Mouse (Mus musculus) bone marrow, adult 2 months (tissue): ENCODE results near the gene Ctu2. TPM values are rescaled to one million over a fixed set of nuclear protein-coding genes. Genes with fewer than 3 reads are reported as not detected.

Experiments used
- H3K27ac ChIP-seq: fragments of 200-500 bp; 2 replicates; pipeline ENCODE4 v1.5.1; 2012; ENCODE audit warnings: low read depth, mild to moderate bottlenecking, control low read depth, inconsistent platforms, low read length; ENCODE audit not compliant: control insufficient read depth, poor library complexity, insufficient read depth
- H3K4me1 ChIP-seq: fragments of 200-500 bp; 2 replicates; pipeline ENCODE4 v1.6.1; 2011; ENCODE audit warnings: low read length; ENCODE audit not compliant: control insufficient read depth, insufficient read depth
- H3K4me3 ChIP-seq: fragments of 200-500 bp; replicated peaks from 2 replicates; pipeline ENCODE3; 2011; ENCODE audit warnings: mild to moderate bottlenecking, low read depth, low read length, control low read depth; ENCODE audit not compliant: control insufficient read depth
- CTCF ChIP-seq: fragments of 200-500 bp; IDR thresholded peaks from 2 replicates; pipeline ENCODE4 v1.5.1; 2011; ENCODE audit warnings: low read length, control low read depth; ENCODE audit not compliant: control insufficient read depth, insufficient read depth
- POLR2A ChIP-seq: fragments of 200-500 bp; IDR thresholded peaks from 2 replicates; pipeline ENCODE4 v1.6.1; 2011; ENCODE audit warnings: low read depth, mild to moderate bottlenecking, control low read depth, low read length, borderline replicate concordance; ENCODE audit not compliant: control insufficient read depth
- WGBS: fragments of 180-500 bp; shearing (Covaris S2); methylation state at CpG from one replicate; pipeline ENCODE4 v1.1.7; 2018; 5-methylcytosine and 5-hydroxymethylcytosine counted together
- polyA plus RNA-seq: library from polyadenylated mRNA; stranded (reverse); fragments of >200 nt; gene quantifications from 2 replicates; pipeline ENCODE4 v1.2.4, GENCODE M21; 2011; ENCODE audit warnings: low replicate concordance; ENCODE audit not compliant: missing spikeins, insufficient read depth, insufficient read length

Gene Ctu2
- polyA plus RNA-seq, 1 experiment: 122 TPM

DNA sequence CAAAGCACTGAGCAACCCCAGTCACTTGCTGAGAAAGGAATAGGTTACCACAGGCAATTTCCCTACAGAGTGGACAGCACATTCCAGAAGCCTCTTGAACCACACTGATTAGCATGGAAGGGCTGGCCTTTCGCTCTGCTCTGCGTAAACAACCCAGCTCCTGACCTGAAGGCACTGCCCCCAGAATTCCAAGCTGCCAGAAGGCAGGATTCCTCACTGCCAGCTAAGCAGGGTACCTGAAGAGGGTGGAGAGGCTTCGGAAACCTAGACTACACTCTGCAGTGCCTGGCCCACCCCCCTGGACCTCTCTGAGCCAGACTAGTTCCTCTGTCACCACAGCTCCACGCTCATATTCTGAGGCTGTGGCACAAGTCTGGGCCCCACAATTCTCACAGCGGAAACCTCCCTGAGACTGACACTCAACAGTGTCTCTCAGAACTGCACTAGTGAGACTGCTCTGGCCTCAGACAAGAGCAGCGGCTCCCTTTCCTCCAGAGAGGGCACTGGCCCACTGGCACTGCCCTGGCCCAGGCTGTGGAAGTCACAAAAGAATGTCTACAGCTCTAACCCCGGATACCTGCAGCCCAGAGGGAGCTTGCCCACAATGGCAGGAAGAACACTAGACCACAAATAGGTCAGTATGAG lies 50.7 kb downstream of the Ctu2 start:
- WGBS: 61% methylated on average over 7 of the region's 7 CpGs
- Histone ChIP-seq H3K27ac (no peak overlapping the region), H3K4me1 (peaks cover 3% of the 10 kb centered on the region; the same call in 1 of the 2 replicates), H3K4me3 (no peak overlapping the region)
- no peak for TF ChIP-seq CTCF
- TF ChIP-seq POLR2A: no peak

DNA sequence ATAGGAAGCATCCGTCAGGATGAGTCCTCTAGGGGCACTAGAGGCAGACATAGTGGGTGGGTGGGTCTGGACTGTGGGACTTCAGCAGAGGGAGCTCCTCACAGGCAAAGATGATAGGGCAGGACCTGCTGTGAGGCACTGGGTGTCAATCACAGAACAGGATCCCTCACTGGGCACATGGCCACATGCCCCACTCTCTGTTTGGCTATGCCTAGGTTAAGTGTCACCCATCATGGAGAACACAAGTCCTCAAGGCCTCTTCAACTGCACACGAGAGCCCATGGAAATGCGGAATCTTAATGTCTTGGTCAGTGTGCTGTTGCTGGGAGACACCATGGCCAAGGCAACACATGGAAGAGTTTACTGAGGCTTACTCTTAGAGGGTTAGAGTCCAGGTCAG lies 52.0 kb downstream of the Ctu2 start:
- Histone ChIP-seq H3K4me3 (no peak overlapping the region), H3K4me1 (peaks cover 3% of the 10 kb centered on the region; the same call in 1 of the 2 replicates), H3K27ac (no peak overlapping the region)
- 93% methylated on average over 3 of the region's 3 CpGs for WGBS
- TF ChIP-seq CTCF (no peak), POLR2A (no peak)

GRCm38 (mm10) chr8:122529159-122529558 lies 53.2 kb downstream of the Ctu2 start:
- 89% methylated on average over 4 of the region's 4 CpGs for WGBS
- Histone ChIP-seq H3K4me1 (no peaks in the 10 kb centered on the region; the same call in 1 of the 2 replicates), H3K27ac (no peak overlapping the region), H3K4me3 (no peak overlapping the region)
- no peak for TF ChIP-seq POLR2A
- no peak for TF ChIP-seq CTCF

DNA sequence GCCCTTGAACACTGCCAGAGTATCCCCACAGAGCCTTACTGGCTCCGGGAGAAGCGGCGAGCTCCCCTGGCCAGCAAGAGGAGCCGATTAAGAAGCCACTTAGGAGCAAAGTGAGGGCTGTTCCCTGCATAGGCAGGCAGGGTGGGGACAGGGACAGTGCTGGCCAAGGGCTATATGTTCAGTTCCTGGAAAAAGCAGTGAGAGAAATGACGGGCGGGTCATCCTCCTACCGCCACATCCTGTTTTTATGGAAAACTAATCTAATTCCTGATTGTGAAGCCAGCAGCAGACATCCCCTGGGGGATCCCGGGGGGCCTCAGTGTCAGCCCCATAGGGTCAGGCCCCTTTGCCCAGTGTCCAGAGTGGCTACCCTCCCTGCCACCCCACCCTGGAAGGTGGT lies 55.4 kb downstream of the Ctu2 start:
- TF ChIP-seq POLR2A (no peak), CTCF (no peak)
- no peak overlapping the region for H3K4me3 ChIP-seq
- H3K4me1 ChIP-seq: no peaks in the 10 kb centered on the region
- H3K27ac ChIP-seq: no peak overlapping the region
- 91% methylated on average over 8 of the region's 8 CpGs for WGBS

Other genes with a start within 250 kb of the Ctu2 start
- gene Zfpm1, start 194.0 kb upstream of the Ctu2 start, polyA plus RNA-seq: 125 and 324 TPM in 2 replicates
- gene Trhr2, start 115.4 kb upstream of the Ctu2 start, polyA plus RNA-seq: not detected in 2 replicates
- gene Zc3h18, start 99.5 kb upstream of the Ctu2 start, polyA plus RNA-seq: 38.3 and 50.7 TPM in 2 replicates
- gene Il17c, start 54.1 kb upstream of the Ctu2 start, polyA plus RNA-seq: not detected in 2 replicates
- 168 and 494 TPM in 2 replicates for gene Cyba, start 43.2 kb upstream of the Ctu2 start, polyA plus RNA-seq
- gene Mvd, start 32.7 kb upstream of the Ctu2 start, polyA plus RNA-seq: 2.4 and 6.3 TPM in 2 replicates
- 2.2 TPM in 1 of 2 replicates, not detected in the other for gene Snai3, start 15.4 kb upstream of the Ctu2 start, polyA plus RNA-seq
- gene Rnf166, start 79 bp upstream of the Ctu2 start, polyA plus RNA-seq: 17.4 and 32.7 TPM in 2 replicates
- 21.6 and 49.3 TPM in 2 replicates for gene Piezo1, start 75.2 kb downstream of the Ctu2 start, polyA plus RNA-seq
- gene Cdt1, start 91.9 kb downstream of the Ctu2 start, polyA plus RNA-seq: 62.8 and 68.5 TPM in 2 replicates
- gene Aprt, start 100.8 kb downstream of the Ctu2 start, polyA plus RNA-seq: 41.8 and 95.4 TPM in 2 replicates
- 18.7 and 40.6 TPM in 2 replicates for gene Galns, start 135.3 kb downstream of the Ctu2 start, polyA plus RNA-seq
- 14.0 and 36.5 TPM in 2 replicates for gene Trappc2l, start 135.5 kb downstream of the Ctu2 start, polyA plus RNA-seq
- gene Pabpn1l, start 146.6 kb downstream of the Ctu2 start, polyA plus RNA-seq: not detected in 2 replicates
- gene Cbfa2t3, start 223.0 kb downstream of the Ctu2 start, polyA plus RNA-seq: 16.3 and 58.8 TPM in 2 replicates